Mouse (Mus musculus): ENCODE data around the gene Sh3pxd2b.

The Sh3pxd2b gene

GRCm38 (mm10) chr11:32374027-32374589, 26.5 kb downstream of the Sh3pxd2b start:
- peak; percentile 38 to 57 for DNase-seq

- peak; percentile 47 to 58 for DNase-seq
Observed at GRCm38 (mm10) chr11:32375104-32375535, 27.5 kb downstream of the Sh3pxd2b start.

- peak in 1 of 2 experiments; percentile 56 for DNase-seq
Observed at GRCm38 (mm10) chr11:32376086-32376485, 28.5 kb downstream of the Sh3pxd2b start.

- DNase-seq: no peak
Observed at GRCm38 (mm10) chr11:32379910-32380309, 32.3 kb downstream of the Sh3pxd2b start.

- DNase-seq: peak; percentile 24 to 48
Observed at GRCm38 (mm10) chr11:32383341-32384134, 35.9 kb downstream of the Sh3pxd2b start.

- no peak for DNase-seq
Observed at GRCm38 (mm10) chr11:32384135-32384801, 36.6 kb downstream of the Sh3pxd2b start.

- no peak for DNase-seq
Observed at GRCm38 (mm10) chr11:32386043-32386442, 38.4 kb downstream of the Sh3pxd2b start.

GRCm38 (mm10) chr11:32388064-32388463, 40.4 kb downstream of the Sh3pxd2b start:
- no peak for DNase-seq

GRCm38 (mm10) chr11:32393095-32393494, 45.5 kb downstream of the Sh3pxd2b start:
- peak; percentile 52 to 73 for DNase-seq

GRCm38 (mm10) chr11:32395791-32396190, 48.2 kb downstream of the Sh3pxd2b start:
- DNase-seq: no peak

- DNase-seq: peak in 1 of 2 experiments; percentile 26
Observed at GRCm38 (mm10) chr11:32398446-32398845, 50.8 kb downstream of the Sh3pxd2b start.

- no peak for DNase-seq
Observed at GRCm38 (mm10) chr11:32399261-32399660, 51.6 kb downstream of the Sh3pxd2b start.

- DNase-seq: no peak
Observed at GRCm38 (mm10) chr11:32402712-32403111, 55.1 kb downstream of the Sh3pxd2b start.

- no peak for DNase-seq
Observed at GRCm38 (mm10) chr11:32404708-32405107, 57.1 kb downstream of the Sh3pxd2b start.

- no peak for DNase-seq
Observed at GRCm38 (mm10) chr11:32407863-32408262, 60.2 kb downstream of the Sh3pxd2b start.

- no peak for DNase-seq
Observed at GRCm38 (mm10) chr11:32409052-32409451, 61.4 kb downstream of the Sh3pxd2b start.

GRCm38 (mm10) chr11:32409823-32410562, 62.4 kb downstream of the Sh3pxd2b start:
- no peak for DNase-seq

GRCm38 (mm10) chr11:32420001-32420400, 72.4 kb downstream of the Sh3pxd2b start:
- DNase-seq: no peak

GRCm38 (mm10) chr11:32423311-32423710, 75.7 kb downstream of the Sh3pxd2b start:
- DNase-seq: peak; percentile 53 to 56

GRCm38 (mm10) chr11:32424600-32424999, 77.0 kb downstream of the Sh3pxd2b start:
- no peak for DNase-seq

GRCm38 (mm10) chr11:32425043-32425658, 77.5 kb downstream of the Sh3pxd2b start:
- DNase-seq: no peak

GRCm38 (mm10) chr11:32427537-32427936, 79.9 kb downstream of the Sh3pxd2b start:
- no peak for DNase-seq

Measured in cerebellum, postnatal 10 days (tissue).